Mouse (Mus musculus) heart, adult 11 months (tissue): ENCODE data around the gene Map4k2.

ENCODE experiments used
- DNase-seq: peaks from one replicate; pipeline ENCODE4 v3.0.0; 2022

Map4k2 gene

GRCm38 (mm10) chr19:6381238-6381637, 40.3 kb downstream of the Map4k2 start:
- no peak for DNase-seq

- peak; percentile 88 for DNase-seq
Measured at GRCm38 (mm10) chr19:6382323-6382924, 41.5 kb downstream of the Map4k2 start.

GRCm38 (mm10) chr19:6383470-6383869, 42.5 kb downstream of the Map4k2 start:
- peak; percentile 91 for DNase-seq

- peak; percentile 99 for DNase-seq
Measured at GRCm38 (mm10) chr19:6384128-6384527, 43.2 kb downstream of the Map4k2 start, which contains the start of gene Pygm. Gene Pygm, plus strand, starts transcription at chr19:6384399.

GRCm38 (mm10) chr19:6384954-6385353, 44.0 kb downstream of the Map4k2 start:
- peak; percentile 95 for DNase-seq

GRCm38 (mm10) chr19:6385419-6385818, 44.5 kb downstream of the Map4k2 start:
- DNase-seq, result no peak

- peak; percentile 92 for DNase-seq
Measured at GRCm38 (mm10) chr19:6385821-6386220, 44.9 kb downstream of the Map4k2 start.

- peak; percentile 90 for DNase-seq
Measured at GRCm38 (mm10) chr19:6386234-6386633, 45.3 kb downstream of the Map4k2 start.

GRCm38 (mm10) chr19:6388006-6388405, 47.1 kb downstream of the Map4k2 start:
- DNase-seq, result peak; percentile 97

- DNase-seq, result peak; percentile 91
Measured at GRCm38 (mm10) chr19:6389803-6390202, 48.9 kb downstream of the Map4k2 start.

GRCm38 (mm10) chr19:6390251-6390650, 49.3 kb downstream of the Map4k2 start:
- DNase-seq, result peak; percentile 85

- DNase-seq, result peak; percentile 89
Measured at GRCm38 (mm10) chr19:6392743-6393393, 51.9 kb downstream of the Map4k2 start.

GRCm38 (mm10) chr19:6393637-6394036, 52.7 kb downstream of the Map4k2 start:
- DNase-seq, result peak; percentile 85

GRCm38 (mm10) chr19:6396237-6396636, 55.3 kb downstream of the Map4k2 start:
- DNase-seq, result peak; percentile 84

GRCm38 (mm10) chr19:6397582-6398249, 56.8 kb downstream of the Map4k2 start:
- DNase-seq, result peak; percentile 96

- DNase-seq, result peak; percentile 99
Measured at GRCm38 (mm10) chr19:6398447-6399284, 57.7 kb downstream of the Map4k2 start.

GRCm38 (mm10) chr19:6399285-6400095, 58.6 kb downstream of the Map4k2 start, which contains the start of gene Rasgrp2:
Gene Rasgrp2, plus strand, starts transcription at chr19:6399340.
- peak; percentile 99 for DNase-seq

- DNase-seq, result peak; percentile 96
Measured at GRCm38 (mm10) chr19:6400096-6401086, 59.5 kb downstream of the Map4k2 start.

- DNase-seq, result peak; percentile 99
Measured at GRCm38 (mm10) chr19:6401131-6401815, 60.3 kb downstream of the Map4k2 start.

GRCm38 (mm10) chr19:6401951-6402350, 61.0 kb downstream of the Map4k2 start:
- DNase-seq, result peak; percentile 98
